Mouse (Mus musculus): ENCODE results near the gene Fpgs. TPM values are rescaled to one million over a fixed set of nuclear protein-coding genes. Genes with fewer than 3 reads are reported as not detected.

Gene Fpgs
- polyA plus RNA-seq, 1 experiment, result 26.4 TPM

DNA sequence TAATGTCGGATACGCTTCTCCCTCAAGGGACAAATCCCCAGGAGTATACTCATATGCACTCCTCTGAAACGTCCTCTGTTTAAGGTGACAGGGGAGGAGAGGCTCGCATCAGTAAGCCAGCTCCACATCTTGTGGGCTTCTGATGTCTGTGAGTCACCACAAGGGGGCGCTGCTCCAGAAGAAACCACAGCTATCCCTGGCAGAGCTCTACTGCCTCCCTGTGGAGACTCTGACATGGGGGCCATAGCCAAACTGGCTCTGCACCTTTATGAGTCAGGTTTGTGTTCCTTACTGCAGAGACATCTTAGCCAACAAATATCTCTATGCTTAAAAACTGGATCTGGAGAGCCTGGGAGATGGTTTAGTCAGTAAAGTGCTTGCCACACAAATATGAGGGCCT is 14.5 kb downstream of the Fpgs start:
- H3K4me3 ChIP-seq (ENCODE audit: insufficient read depth, low read length), result no peak overlapping the region
- TF ChIP-seq POLR2A (IDR thresholded peaks at IDR 0.05; ENCODE audit: low read depth, low read length), result no peak
- TF ChIP-seq CTCF (IDR thresholded peaks at IDR 0.05; ENCODE audit: borderline replicate concordance, insufficient read depth, low read length), result peak; percentile 96
- no peak overlapping the region for H3K27ac ChIP-seq (ENCODE audit: insufficient read depth, low read length)
- peaks cover 2% of the 10 kb centered on the region; the same call in 1 of the 2 replicates for H3K4me1 ChIP-seq (ENCODE audit: control insufficient read depth, insufficient read depth, low read length)

DNA sequence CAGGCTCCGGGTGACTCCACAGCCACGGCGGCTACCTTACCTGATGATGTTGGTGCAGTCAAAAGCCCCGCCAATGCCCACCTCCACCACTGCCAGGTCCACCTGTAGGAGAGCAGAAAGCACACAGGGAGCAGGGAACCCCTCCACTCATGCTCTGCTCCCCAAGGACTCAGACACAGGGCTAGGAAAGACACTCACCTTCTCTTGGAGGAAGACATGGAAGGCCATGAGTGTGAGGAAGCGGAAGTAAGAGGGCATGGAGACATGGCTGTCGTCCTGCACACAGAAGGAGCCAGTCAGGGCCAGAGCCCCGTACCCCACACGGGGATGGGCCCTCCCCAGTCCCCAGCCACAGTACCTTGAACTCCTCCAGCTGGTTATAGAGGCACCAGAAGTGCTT is 16.4 kb downstream of the Fpgs start:
- Histone ChIP-seq H3K4me1 (ENCODE audit: control insufficient read depth, insufficient read depth, low read length) (peaks cover 2% of the 10 kb centered on the region; the same call in 1 of the 2 replicates), H3K27ac (ENCODE audit: insufficient read depth, low read length) (no peak overlapping the region), H3K4me3 (ENCODE audit: insufficient read depth, low read length) (no peak overlapping the region)
- TF ChIP-seq CTCF (IDR thresholded peaks at IDR 0.05; ENCODE audit: borderline replicate concordance, insufficient read depth, low read length) (no peak), POLR2A (IDR thresholded peaks at IDR 0.05; ENCODE audit: low read depth, low read length) (no peak)

DNA sequence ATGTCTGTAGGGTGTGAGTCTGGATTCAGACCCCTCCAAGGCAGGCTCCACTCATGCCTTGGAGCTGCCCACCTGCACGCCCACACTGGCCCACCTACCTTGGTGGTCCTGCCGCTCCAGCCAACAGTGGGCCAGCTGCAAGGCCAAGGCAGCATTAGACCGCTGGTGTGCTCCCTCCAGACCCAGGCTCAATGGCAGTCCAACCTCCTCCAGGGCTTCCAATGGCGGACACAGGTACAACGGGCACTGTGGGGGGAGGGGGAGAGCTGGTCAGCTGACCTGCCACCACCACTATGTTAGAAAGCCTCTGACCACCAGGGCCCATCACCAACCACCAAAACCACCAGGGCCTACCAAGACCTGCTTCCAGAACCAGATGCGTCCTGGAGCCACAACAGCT is 17.3 kb downstream of the Fpgs start:
- Histone ChIP-seq H3K4me3 (ENCODE audit: insufficient read depth, low read length) (no peak overlapping the region), H3K4me1 (ENCODE audit: control insufficient read depth, insufficient read depth, low read length) (no peaks in the 10 kb centered on the region), H3K27ac (ENCODE audit: insufficient read depth, low read length) (no peak overlapping the region)
- no peak for TF ChIP-seq POLR2A (IDR thresholded peaks at IDR 0.05; ENCODE audit: low read depth, low read length)
- no peak for TF ChIP-seq CTCF (IDR thresholded peaks at IDR 0.05; ENCODE audit: borderline replicate concordance, insufficient read depth, low read length)

DNA sequence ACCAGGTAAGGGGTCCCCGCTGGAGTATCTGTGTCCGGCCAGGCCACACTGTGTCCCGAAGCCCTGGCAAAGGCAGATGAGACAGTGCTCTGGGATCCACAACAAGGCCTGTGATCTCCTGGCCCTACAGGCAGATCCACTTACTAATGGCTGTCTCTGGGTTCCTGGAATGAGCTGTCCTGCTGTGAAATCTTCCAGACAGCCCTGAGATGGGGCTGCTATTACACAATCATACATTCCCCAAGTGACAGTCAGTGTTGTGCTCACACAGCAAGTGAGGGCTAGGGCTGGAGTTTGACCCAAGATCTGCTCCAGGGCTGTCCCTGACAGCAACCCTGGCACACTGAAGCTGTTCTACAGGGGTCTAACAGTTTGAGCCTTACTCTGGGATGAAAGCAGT is 18.1 kb downstream of the Fpgs start:
- no peaks in the 10 kb centered on the region for H3K4me1 ChIP-seq (ENCODE audit: control insufficient read depth, insufficient read depth, low read length)
- H3K27ac ChIP-seq (ENCODE audit: insufficient read depth, low read length), result peak overlapping the region; percentile 13; the same call in 1 of the 2 replicates
- H3K4me3 ChIP-seq (ENCODE audit: insufficient read depth, low read length), result no peak overlapping the region
- no peak for TF ChIP-seq CTCF (IDR thresholded peaks at IDR 0.05; ENCODE audit: borderline replicate concordance, insufficient read depth, low read length)
- TF ChIP-seq POLR2A (IDR thresholded peaks at IDR 0.05; ENCODE audit: low read depth, low read length), result no peak

DNA sequence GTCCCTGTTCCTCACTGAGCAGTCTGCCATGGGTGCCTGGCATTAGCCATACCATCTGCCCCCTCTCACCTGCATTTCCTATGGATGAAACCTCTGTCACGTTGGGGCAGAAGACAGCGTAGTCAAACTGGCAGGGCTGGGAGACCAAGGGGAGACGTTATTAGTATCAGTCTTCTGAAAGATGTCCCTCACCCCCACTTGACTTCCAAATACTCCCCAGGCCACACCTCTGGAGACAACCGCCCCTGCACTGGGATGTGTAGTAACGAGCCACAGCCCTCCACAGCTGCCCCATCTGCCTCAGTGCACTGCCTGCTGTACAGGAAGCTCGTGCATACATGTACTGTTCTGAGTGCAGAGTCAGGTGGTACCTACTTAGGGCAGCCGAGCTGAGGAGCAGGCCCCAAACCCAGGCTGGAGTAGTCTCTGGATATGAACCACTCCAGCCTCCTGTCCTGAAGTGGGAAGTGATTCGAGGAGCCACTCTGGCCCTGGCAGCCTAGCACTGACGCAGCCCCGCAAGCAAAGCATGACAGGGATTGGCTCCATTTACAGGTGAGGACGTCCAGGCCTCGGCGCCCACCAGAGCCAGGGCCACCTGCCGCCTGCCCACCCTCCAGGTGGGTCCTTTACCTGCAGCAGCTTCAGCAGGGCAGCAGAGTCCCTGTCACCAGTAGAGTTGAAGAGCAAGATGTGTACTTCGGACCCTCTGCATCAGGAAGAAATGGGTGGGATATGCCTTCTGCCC is 19.1 kb downstream of the Fpgs start:
- TF ChIP-seq CTCF (IDR thresholded peaks at IDR 0.05; ENCODE audit: borderline replicate concordance, insufficient read depth, low read length) (no peak), POLR2A (IDR thresholded peaks at IDR 0.05; ENCODE audit: low read depth, low read length) (no peak)
- Histone ChIP-seq H3K4me1 (ENCODE audit: control insufficient read depth, insufficient read depth, low read length) (peaks cover 4% of the 10 kb centered on the region; the same call in 1 of the 2 replicates), H3K27ac (ENCODE audit: insufficient read depth, low read length) (no peak overlapping the region), H3K4me3 (ENCODE audit: insufficient read depth, low read length) (no peak overlapping the region)

DNA sequence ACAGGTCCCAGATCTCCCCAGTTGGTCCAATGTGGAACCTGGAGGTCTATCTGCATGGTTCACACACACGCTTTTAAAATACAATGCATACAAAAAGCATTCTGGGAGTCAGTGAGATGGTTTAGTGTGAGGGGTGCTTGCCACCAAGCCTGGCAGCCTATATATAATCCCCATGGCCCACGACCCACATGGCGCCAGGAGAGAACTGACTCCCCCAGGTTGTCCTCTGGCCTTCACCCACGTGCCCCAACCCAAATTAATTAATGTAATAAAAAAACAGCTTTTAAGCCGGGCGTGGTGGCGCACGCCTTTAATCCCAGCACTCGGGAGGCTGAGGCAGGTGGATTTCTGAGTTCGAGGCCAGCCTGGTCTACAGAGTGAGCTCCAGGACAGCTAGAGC is 20.2 kb downstream of the Fpgs start:
- no peak overlapping the region for H3K4me3 ChIP-seq (ENCODE audit: insufficient read depth, low read length)
- no peak overlapping the region for H3K27ac ChIP-seq (ENCODE audit: insufficient read depth, low read length)
- TF ChIP-seq CTCF (IDR thresholded peaks at IDR 0.05; ENCODE audit: borderline replicate concordance, insufficient read depth, low read length) (no peak), POLR2A (IDR thresholded peaks at IDR 0.05; ENCODE audit: low read depth, low read length) (no peak)

DNA sequence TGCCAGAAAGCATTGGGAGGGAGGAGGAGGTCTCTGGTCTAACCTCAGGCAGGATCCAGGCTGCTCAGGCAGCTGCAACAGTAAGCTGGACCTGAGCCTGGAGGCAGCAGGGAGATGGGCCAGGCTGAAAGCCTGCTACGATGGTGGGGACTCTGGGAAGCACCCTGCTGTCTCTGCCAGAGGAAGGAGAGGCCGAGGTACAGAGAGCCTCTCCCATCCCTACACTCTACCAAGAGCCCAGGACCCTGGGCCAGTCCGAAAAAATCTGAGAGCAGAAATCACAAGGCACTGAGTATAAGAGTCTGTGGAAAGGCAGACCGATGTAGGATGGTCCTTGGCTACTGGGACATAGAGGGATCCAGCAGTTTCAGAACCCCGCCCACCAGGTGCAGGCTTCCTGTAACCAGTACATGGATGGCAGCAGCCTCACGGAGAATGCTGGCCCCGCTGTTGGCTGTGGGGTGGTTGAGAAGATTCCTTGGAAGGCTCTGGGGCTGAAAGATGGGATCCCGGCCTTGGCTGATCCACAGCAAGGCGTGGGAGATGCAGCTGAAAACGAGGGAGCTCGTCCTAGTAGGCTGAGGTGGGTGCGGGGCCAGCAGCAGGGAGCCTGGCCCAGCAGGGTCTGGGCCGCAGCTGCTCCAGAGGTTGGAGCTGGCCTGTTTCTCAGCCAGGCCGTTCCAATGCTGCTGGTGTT is 21.1 kb downstream of the Fpgs start:
- TF ChIP-seq CTCF (IDR thresholded peaks at IDR 0.05; ENCODE audit: borderline replicate concordance, insufficient read depth, low read length) (no peak), POLR2A (IDR thresholded peaks at IDR 0.05; ENCODE audit: low read depth, low read length) (no peak)
- no peak overlapping the region for H3K27ac ChIP-seq (ENCODE audit: insufficient read depth, low read length)
- no peak overlapping the region for H3K4me3 ChIP-seq (ENCODE audit: insufficient read depth, low read length)
- peaks cover 10% of the 10 kb centered on the region; the same call in 1 of the 2 replicates for H3K4me1 ChIP-seq (ENCODE audit: control insufficient read depth, insufficient read depth, low read length)

More for the DNA sequence above, 20.2 kb downstream of the Fpgs start:
- H3K4me1 ChIP-seq (ENCODE audit: control insufficient read depth, insufficient read depth, low read length), result peaks cover 10% of the 10 kb centered on the region; the same call in 1 of the 2 replicates

DNA sequence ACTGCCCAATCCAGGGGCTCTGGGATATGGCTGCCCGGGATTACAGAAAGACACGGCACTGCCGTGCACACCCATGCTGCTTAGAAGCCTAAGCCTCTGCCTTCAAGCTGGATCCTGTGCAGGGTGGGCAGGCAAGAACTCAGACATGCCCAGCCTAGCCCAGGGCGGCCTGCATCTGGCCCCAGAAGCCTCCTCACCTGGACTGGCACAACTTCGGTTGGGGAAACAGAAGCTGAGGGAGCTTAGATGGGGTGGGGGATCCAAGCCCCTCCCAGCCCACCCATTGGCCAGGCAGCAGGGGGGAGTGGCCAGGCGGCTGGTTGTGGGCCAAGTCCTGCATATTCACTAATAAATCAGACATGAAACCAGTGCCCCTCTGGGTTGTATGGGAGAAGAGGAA is 22.2 kb downstream of the Fpgs start:
- H3K27ac ChIP-seq (ENCODE audit: insufficient read depth, low read length), result no peak overlapping the region
- peaks cover 10% of the 10 kb centered on the region; the same call in 1 of the 2 replicates for H3K4me1 ChIP-seq (ENCODE audit: control insufficient read depth, insufficient read depth, low read length)
- no peak for TF ChIP-seq CTCF (IDR thresholded peaks at IDR 0.05; ENCODE audit: borderline replicate concordance, insufficient read depth, low read length)
- peak; percentile 25; the same call in 1 of the 2 replicates for TF ChIP-seq POLR2A (IDR thresholded peaks at IDR 0.05; ENCODE audit: low read depth, low read length)
- H3K4me3 ChIP-seq (ENCODE audit: insufficient read depth, low read length), result no peak overlapping the region

DNA sequence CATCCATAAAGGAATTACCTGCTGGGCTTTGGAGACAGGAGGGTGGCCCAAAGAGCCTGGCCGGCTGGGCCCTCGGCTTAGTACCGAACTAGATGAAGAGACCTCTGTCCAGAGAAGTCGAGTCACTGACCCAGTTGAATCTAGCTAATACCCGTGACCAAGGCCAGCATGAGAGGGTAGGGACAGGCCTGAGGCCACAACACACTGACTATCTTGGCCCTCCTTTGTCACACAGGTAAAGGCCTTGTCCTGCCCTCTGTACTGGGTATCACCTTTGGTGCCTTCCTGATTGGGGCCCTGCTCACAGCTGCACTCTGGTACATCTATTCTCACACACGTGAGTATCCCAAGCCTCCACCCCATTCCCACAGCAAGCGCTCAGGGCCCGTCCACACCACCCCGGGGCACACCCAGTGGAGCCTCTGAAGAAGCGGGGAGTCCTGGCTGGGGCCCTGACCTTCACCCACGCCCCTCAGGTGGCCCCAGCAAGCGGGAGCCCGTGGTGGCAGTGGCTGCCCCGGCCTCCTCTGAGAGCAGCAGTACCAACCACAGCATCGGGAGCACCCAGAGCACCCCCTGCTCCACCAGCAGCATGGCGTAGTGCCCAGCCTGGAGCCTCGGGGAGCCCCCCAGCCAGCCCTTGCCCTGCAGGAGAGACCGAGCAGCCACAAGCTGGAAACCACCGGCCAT is 22.8 kb downstream of the Fpgs start:
- H3K4me3 ChIP-seq (ENCODE audit: insufficient read depth, low read length), result no peak overlapping the region
- H3K27ac ChIP-seq (ENCODE audit: insufficient read depth, low read length), result peak overlapping the region; percentile 77; the same call in 1 of the 2 replicates
- no peak for TF ChIP-seq CTCF (IDR thresholded peaks at IDR 0.05; ENCODE audit: borderline replicate concordance, insufficient read depth, low read length)
- TF ChIP-seq POLR2A (IDR thresholded peaks at IDR 0.05; ENCODE audit: low read depth, low read length), result no peak
- H3K4me1 ChIP-seq (ENCODE audit: control insufficient read depth, insufficient read depth, low read length), result peaks cover 10% of the 10 kb centered on the region; the same call in 1 of the 2 replicates

All from embryonic fibroblast, embryonic 13.5 days (primary cell).